Mouse (Mus musculus) ES-Bruce4 (cell line): ENCODE data around the gene Slc35f1.

Experiments used
- CTCF ChIP-seq: IDR thresholded peaks from one replicate; pipeline ENCODE4 v1.8.1; 2011; ENCODE audit warnings: low read depth, low read length
- EP300 ChIP-seq: IDR thresholded peaks from 2 replicates; pipeline ENCODE4 v1.6.1; 2011; ENCODE audit warnings: low read depth, low read length; ENCODE audit not compliant: insufficient read depth
- POLR2A ChIP-seq: IDR thresholded peaks from one replicate; pipeline ENCODE4 v1.8.1; 2011; ENCODE audit warnings: low read length; ENCODE audit not compliant: insufficient read depth

DNA sequence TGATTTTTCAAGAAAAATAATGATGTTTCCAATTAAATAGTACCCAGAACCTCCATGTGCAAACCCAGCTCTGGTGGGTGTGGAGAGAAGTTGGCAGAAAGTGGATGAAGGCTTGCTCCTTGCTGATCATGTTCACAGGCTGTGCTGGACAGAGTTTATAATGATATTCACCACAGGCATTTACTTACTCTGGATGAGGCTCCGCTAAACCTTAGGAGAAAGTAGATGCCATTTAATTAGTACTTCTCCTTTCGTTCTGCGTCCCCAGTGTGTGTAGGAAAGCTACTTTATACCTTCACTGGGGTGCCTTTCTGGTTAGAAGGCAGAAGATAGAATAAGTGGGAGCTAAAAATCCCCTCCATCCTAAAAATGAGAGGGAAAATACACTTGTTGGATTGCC is 53.5 kb downstream of the Slc35f1 start:
- TF ChIP-seq CTCF (no peak), POLR2A (no peak), EP300 (no peak)
